23 mouse cellular contexts compared by ENCODE assay signal in the genomic region with DNA sequence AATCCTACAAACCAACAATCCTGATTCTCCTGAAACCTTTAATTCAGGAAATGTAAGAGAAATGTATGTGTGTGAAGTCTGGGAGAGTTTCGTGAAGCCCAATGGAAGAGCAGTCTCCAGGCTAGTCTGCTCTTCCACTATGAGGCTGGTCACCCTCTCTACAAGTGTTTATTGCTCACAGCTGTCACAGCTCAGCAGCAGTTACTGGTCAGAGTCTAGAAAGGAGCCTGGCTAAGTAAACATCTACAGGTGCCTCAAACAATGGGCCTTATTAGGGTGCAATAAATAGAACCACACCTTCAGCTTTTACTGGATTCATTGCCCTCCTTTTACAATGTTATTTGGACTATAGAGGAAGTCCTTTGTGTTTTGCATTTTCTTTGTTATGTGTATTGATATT. TPM values are rescaled to one million over a fixed set of nuclear protein-coding genes. Genes with fewer than 3 reads are reported as not detected.
A peak's percentile ranks its signal among the peaks of the same experiment; 100 is the strongest.
DNase-seq lines count a peak whose midpoint lies in the region; ATAC-seq and TF ChIP-seq lines count a peak whose summit lies in the region.
"Had no signal": no experiment of that assay in that cellular context is flagged by ENCODE, and none has a peak within 500 bp of the region (broad histone marks: within the 10 kb centered on the region; RNA-seq: fewer than 3 reads in every experiment).

No protein-coding gene starts in this region.

- 0 out of 2 replicates have a peak, but pooled peaks cover 6% of the 10 kb centered on the region for H3K4me1 ChIP-seq in hindbrain, embryonic 14.5 days (replicated peaks; ENCODE audit: control insufficient read depth, insufficient read depth, low read length)
- H3K4me1 ChIP-seq in hindbrain, embryonic 13.5 days (replicated peaks), result peaks cover 14% of the 10 kb centered on the region
- peaks cover 7% of the 10 kb centered on the region; the same call in 1 of the 2 replicates for H3K4me1 ChIP-seq in intestine, postnatal 0 days (replicated peaks; ENCODE audit: control insufficient read depth, insufficient read depth, low read length)
- H3K4me1 ChIP-seq in stomach, embryonic 15.5 days, result peaks cover 4% of the 10 kb centered on the region; the same call in 1 of the 2 replicates

- no peak for ATAC-seq in hindbrain, embryonic 14.5 days (ENCODE audit: low FRiP score)
- ATAC-seq in hindbrain, embryonic 13.5 days (ENCODE audit: low FRiP score), result no peak
- peak; percentile 96 for ATAC-seq in intestine, postnatal 0 days
- ATAC-seq in stomach, embryonic 15.5 days (ENCODE audit: insufficient read depth, low FRiP score, low read depth), result peak; percentile 75
- ATAC-seq: CD4-positive, CD25-positive, alpha-beta regulatory T cell, adult 4 months; forebrain, embryonic 16.5 days; hindbrain, embryonic 16.5 days had no signal

- H3K4me3 ChIP-seq in hindbrain, embryonic 14.5 days (replicated peaks; ENCODE audit: low read length), result no peak overlapping the region
- no peak overlapping the region for H3K4me3 ChIP-seq in hindbrain, embryonic 13.5 days
- no peak overlapping the region for H3K4me3 ChIP-seq in intestine, postnatal 0 days (ENCODE audit: low read depth, low read length)
- H3K4me3 ChIP-seq in stomach, embryonic 15.5 days (replicated peaks), result no peak overlapping the region
- H3K4me3 ChIP-seq: embryonic facial prominence, embryonic 13.5 days; forebrain, embryonic 12.5 days; heart, adult 2 months; heart, embryonic 13.5 days; hindbrain, embryonic 10.5 days had no signal

- DNase-seq in hindbrain, embryonic 14.5 days (ENCODE audit: low spot score), result no peak
- peak; percentile 23 for DNase-seq in forelimb bud, embryonic 11.5 days (ENCODE audit: low read depth, low spot score)
- no peak for DNase-seq in cerebellum, adult 8-10 months
- DNase-seq in kidney, postnatal 14 days, result no peak
- DNase-seq in adipocyte (ENCODE audit: low spot score), result no peak
- DNase-seq: adrenal gland, postnatal 14 days; B cell, adult 2 months; cerebellum, adult 11-12 months; cerebellum, adult 9-11 months; cerebellum, postnatal 36 days; gastrocnemius, postnatal 14 days; heart, adult 2 months had no signal

- no peaks in the 10 kb centered on the region for H3K36me3 ChIP-seq in hindbrain, embryonic 14.5 days (replicated peaks; ENCODE audit: control insufficient read depth, insufficient read depth)
- no peaks in the 10 kb centered on the region for H3K36me3 ChIP-seq in hindbrain, embryonic 13.5 days
- H3K36me3 ChIP-seq in intestine, postnatal 0 days (ENCODE audit: control insufficient read depth, insufficient read depth), result no peaks in the 10 kb centered on the region; the same call in 1 of the 2 replicates
- H3K36me3 ChIP-seq in stomach, embryonic 15.5 days, result no peaks in the 10 kb centered on the region
- H3K36me3 ChIP-seq: forebrain, embryonic 12.5 days; hindbrain, embryonic 10.5 days had no signal

- H3K9me3 ChIP-seq in hindbrain, embryonic 14.5 days (ENCODE audit: control insufficient read depth, low read length), result no peaks in the 10 kb centered on the region
- no peaks in the 10 kb centered on the region for H3K9me3 ChIP-seq in hindbrain, embryonic 13.5 days
- no peaks in the 10 kb centered on the region for H3K9me3 ChIP-seq in intestine, postnatal 0 days (ENCODE audit: control insufficient read depth)
- no peaks in the 10 kb centered on the region for H3K9me3 ChIP-seq in stomach, embryonic 15.5 days
- H3K9me3 ChIP-seq: embryonic facial prominence, embryonic 13.5 days; forebrain, embryonic 12.5 days; G1E; heart, embryonic 13.5 days; hindbrain, embryonic 10.5 days had no signal

- H3K4me2 ChIP-seq in hindbrain, embryonic 14.5 days (replicated peaks), result no peak overlapping the region
- no peak overlapping the region for H3K4me2 ChIP-seq in hindbrain, embryonic 13.5 days
- H3K4me2 ChIP-seq in intestine, postnatal 0 days (replicated peaks; ENCODE audit: low read depth), result 0 out of 2 replicates have a peak overlapping the region, but pooled peaks have one; percentile 35
- H3K4me2 ChIP-seq in stomach, embryonic 15.5 days, result no peak overlapping the region
- H3K4me2 ChIP-seq: embryonic facial prominence, embryonic 13.5 days; forebrain, embryonic 12.5 days; heart, embryonic 13.5 days had no signal

- 0 out of 2 replicates have a peak overlapping the region, but pooled peaks have one; percentile 9 for H3K27ac ChIP-seq in hindbrain, embryonic 14.5 days
- H3K27ac ChIP-seq in hindbrain, embryonic 13.5 days, result no peak overlapping the region
- H3K27ac ChIP-seq in intestine, postnatal 0 days (ENCODE audit: low read depth, low read length), result peak overlapping the region; percentile 75
- peak overlapping the region; percentile 67 for H3K27ac ChIP-seq in stomach, embryonic 15.5 days
- H3K27ac ChIP-seq: embryonic facial prominence, embryonic 13.5 days; forebrain, embryonic 12.5 days; heart, adult 2 months; heart, embryonic 13.5 days had no signal

- TF ChIP-seq CTCF in intestine, postnatal 0 days (IDR thresholded peaks at IDR 0.05; ENCODE audit: low read depth), result no peak

- H3K27me3 ChIP-seq in hindbrain, embryonic 14.5 days (ENCODE audit: control insufficient read depth, insufficient read depth, low read length), result no peaks in the 10 kb centered on the region
- H3K27me3 ChIP-seq in hindbrain, embryonic 13.5 days, result no peaks in the 10 kb centered on the region
- H3K27me3 ChIP-seq in intestine, postnatal 0 days (replicated peaks; ENCODE audit: control insufficient read depth, insufficient read depth, low read length), result no peaks in the 10 kb centered on the region
- H3K27me3 ChIP-seq in stomach, embryonic 15.5 days (replicated peaks), result no peaks in the 10 kb centered on the region
- H3K27me3 ChIP-seq: embryonic facial prominence, embryonic 13.5 days; forebrain, embryonic 12.5 days; heart, embryonic 13.5 days had no signal

- 87% methylated on average over 1 of the region's 1 CpGs for WGBS in hindbrain, embryonic 14.5 days
- 89% methylated on average over 1 of the region's 1 CpGs for WGBS in hindbrain, embryonic 13.5 days
- WGBS in intestine, postnatal 0 days, result 28% methylated on average over 1 of the region's 1 CpGs
- 52% methylated on average over 1 of the region's 1 CpGs for WGBS in stomach, embryonic 15.5 days

- H3K9ac ChIP-seq in hindbrain, embryonic 14.5 days, result no peak overlapping the region
- H3K9ac ChIP-seq in hindbrain, embryonic 13.5 days, result no peak overlapping the region
- no peak overlapping the region for H3K9ac ChIP-seq in intestine, postnatal 0 days (ENCODE audit: low read depth, low read length)
- H3K9ac ChIP-seq in stomach, embryonic 15.5 days, result no peak overlapping the region
- H3K9ac ChIP-seq: embryonic facial prominence, embryonic 13.5 days; forebrain, embryonic 12.5 days; heart, embryonic 13.5 days had no signal

RNA-seq across cellular contexts. Expression of gene Limk2, which starts 10.7 kb away (rescaled TPM):
- 146 and 148 TPM in 2 replicates for polyA plus RNA-seq in hindbrain, embryonic 14.5 days (2014; fragmentation: Nextera tagmentation; extraction: Ambion mirVana)
- polyA plus RNA-seq in hindbrain, embryonic 13.5 days (2015; fragmentation: Nextera tagmentation; extraction: Ambion mirVana), result 138 and 150 TPM in 2 replicates
- 68.4 and 82.1 TPM in 2 replicates for polyA plus RNA-seq in intestine, postnatal 0 days (2015; fragmentation: Nextera tagmentation; extraction: Ambion mirVana)
- 70.5 and 75.9 TPM in 2 replicates for polyA plus RNA-seq in stomach, embryonic 15.5 days (2015; fragmentation: Nextera tagmentation; extraction: Ambion mirVana)

RNA-seq across cellular contexts. Expression of gene Rnf185, which starts 53.8 kb away (rescaled TPM):
- 46.3 and 50.6 TPM in 2 replicates for polyA plus RNA-seq in hindbrain, embryonic 14.5 days (2014; fragmentation: Nextera tagmentation; extraction: Ambion mirVana)
- 42.9 and 43.7 TPM in 2 replicates for polyA plus RNA-seq in hindbrain, embryonic 13.5 days (2015; fragmentation: Nextera tagmentation; extraction: Ambion mirVana)
- 31.1 and 32.0 TPM in 2 replicates for polyA plus RNA-seq in intestine, postnatal 0 days (2015; fragmentation: Nextera tagmentation; extraction: Ambion mirVana)
- polyA plus RNA-seq in stomach, embryonic 15.5 days (2015; fragmentation: Nextera tagmentation; extraction: Ambion mirVana), result 27.6 and 30.0 TPM in 2 replicates

Comparison
In these comparisons a context has a peak if more than half of its experiments do, and no peak if none do; other contexts are left out.
1. ATAC-seq: peak in intestine, postnatal 0 days (single experiment) and stomach, embryonic 15.5 days (single experiment); none in hindbrain, embryonic 14.5 days (single experiment) and hindbrain, embryonic 13.5 days (single experiment).